Mouse (Mus musculus): ENCODE measurements around the gene Cdc42ep1. TPM values are rescaled to one million over a fixed set of nuclear protein-coding genes. Genes with fewer than 3 reads are reported as not detected.

Gene Cdc42ep1
- polyA plus RNA-seq, 1 experiment, result 0.04 TPM

DNA sequence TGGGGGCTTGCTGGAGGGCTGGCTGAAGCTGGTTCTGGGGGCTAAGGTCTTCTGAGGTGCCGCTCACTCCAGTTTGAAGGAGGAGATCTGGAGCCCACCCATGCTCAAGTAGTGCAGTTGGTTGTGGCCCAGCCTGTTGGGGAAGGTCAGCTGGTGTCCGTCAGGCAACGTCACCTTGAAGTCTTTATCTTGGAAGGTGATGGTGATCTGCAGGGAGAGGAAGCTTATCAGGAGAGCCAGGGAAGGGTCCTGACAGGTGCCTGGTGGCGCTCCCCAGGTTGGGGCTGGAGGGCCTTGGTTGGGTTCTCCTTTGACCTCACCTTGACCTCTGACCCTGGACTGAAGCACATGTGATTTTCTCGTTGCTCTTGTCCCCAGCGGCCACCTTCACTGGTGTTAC, 8.5 kb downstream of the Cdc42ep1 start:
- Histone ChIP-seq H3K9me3 (ENCODE audit: control insufficient read depth, low read length) (no peaks in the 10 kb centered on the region), H3K27me3 (ENCODE audit: control insufficient read depth) (peaks cover 13% of the 10 kb centered on the region), H3K36me3 (ENCODE audit: control insufficient read depth) (peaks cover 5% of the 10 kb centered on the region; the same call in 1 of the 2 replicates), H3K4me1 (ENCODE audit: control insufficient read depth) (peaks cover 35% of the 10 kb centered on the region), H3K4me3 (replicated peaks) (no peak overlapping the region)
- no peak for TF ChIP-seq TAL1 (IDR thresholded peaks at IDR 0.05; ENCODE audit: low read length)
- TF ChIP-seq GATA1 (IDR thresholded peaks at IDR 0.05; ENCODE audit: low read length), result no peak

DNA sequence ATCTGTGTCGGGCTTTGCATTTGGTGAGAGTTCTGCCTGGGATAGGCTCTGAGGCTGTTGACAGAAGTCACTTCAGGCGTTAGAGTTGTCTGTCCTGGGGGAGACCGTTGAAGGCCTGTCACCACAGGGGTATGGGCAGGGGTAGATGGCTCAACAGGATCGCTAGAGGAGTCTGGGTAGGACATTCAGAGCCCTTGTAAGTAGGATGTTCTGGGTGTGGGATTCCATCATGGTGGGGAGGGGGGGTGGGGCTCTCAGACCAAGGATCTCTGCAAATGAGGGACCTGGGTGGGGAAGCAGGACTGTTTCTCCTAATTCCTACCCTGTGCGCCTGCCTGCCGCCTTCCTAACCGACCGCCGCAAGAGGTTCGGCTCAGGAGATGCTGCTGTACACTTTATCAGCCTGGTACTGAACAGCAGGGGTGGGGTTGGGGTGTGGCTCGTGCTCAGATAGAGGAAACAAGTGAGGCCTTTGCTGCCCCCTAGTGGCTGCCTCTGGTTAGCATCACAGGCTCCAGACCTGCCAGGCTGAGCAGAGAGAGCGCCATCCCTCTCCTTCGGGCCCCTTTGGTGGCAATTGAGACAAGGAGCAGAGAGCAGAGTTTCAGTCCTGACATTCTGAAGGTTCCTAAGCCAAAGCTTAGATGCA, 9.2 kb downstream of the Cdc42ep1 start:
- Histone ChIP-seq H3K36me3 (ENCODE audit: control insufficient read depth) (peaks cover 5% of the 10 kb centered on the region; the same call in 1 of the 2 replicates), H3K4me1 (ENCODE audit: control insufficient read depth) (peaks cover 35% of the 10 kb centered on the region), H3K4me3 (replicated peaks) (no peak overlapping the region), H3K27me3 (ENCODE audit: control insufficient read depth) (peaks cover 13% of the 10 kb centered on the region), H3K9me3 (ENCODE audit: control insufficient read depth, low read length) (no peaks in the 10 kb centered on the region)
- 0 out of 2 replicates have a peak, but pooled peaks have one; percentile 15 for TF ChIP-seq GATA1 (IDR thresholded peaks at IDR 0.05; ENCODE audit: low read length)
- no peak for TF ChIP-seq TAL1 (IDR thresholded peaks at IDR 0.05; ENCODE audit: low read length)

DNA sequence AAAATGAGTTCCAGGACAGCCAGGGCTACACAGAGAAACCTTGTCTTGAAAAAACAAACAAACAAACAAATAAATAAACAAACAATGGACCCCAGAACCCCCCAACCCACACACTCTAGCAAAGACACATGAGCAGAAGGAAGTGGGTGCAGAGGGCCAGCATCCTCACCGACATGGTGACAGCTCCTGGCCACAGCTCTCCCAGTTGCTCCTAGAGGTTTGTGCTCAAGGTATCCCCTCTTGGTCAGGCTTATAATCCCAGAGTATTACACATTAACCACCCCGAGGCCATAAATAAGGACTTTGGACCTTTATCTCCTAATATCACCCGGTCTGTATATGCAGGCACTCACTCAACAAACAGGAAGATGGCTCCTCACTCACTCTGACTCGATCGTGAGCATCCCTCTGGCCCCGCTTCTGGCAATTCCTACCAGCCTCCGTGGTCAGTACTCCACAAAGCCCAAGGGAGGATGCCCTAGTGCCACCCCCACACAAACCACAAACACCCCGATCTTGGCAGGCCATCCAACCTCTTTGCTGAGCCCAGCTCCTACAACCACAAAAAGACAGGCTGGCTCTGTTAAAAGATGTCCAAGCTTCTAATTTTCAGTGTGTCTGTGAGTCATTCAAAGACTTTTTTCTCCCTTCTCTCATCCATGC, 13.0 kb downstream of the Cdc42ep1 start, which contains the start of gene Lgals2:
Gene Lgals2 (minus strand): TSS at position 227 of the 663 bp plus-strand sequence.
- H3K9me3 ChIP-seq (ENCODE audit: control insufficient read depth, low read length), result no peaks in the 10 kb centered on the region
- peaks cover 6% of the 10 kb centered on the region for H3K27me3 ChIP-seq (ENCODE audit: control insufficient read depth)
- no peak within 1 kb of the TSS for H3K4me3 ChIP-seq (replicated peaks)
- TF ChIP-seq GATA1 (IDR thresholded peaks at IDR 0.05; ENCODE audit: low read length) (no peak), TAL1 (IDR thresholded peaks at IDR 0.05; ENCODE audit: low read length) (no peak)
- H3K36me3 ChIP-seq (ENCODE audit: control insufficient read depth), result no peaks in the 10 kb centered on the region
- H3K4me1 ChIP-seq (ENCODE audit: control insufficient read depth), result peaks cover 29% of the 10 kb centered on the region

DNA sequence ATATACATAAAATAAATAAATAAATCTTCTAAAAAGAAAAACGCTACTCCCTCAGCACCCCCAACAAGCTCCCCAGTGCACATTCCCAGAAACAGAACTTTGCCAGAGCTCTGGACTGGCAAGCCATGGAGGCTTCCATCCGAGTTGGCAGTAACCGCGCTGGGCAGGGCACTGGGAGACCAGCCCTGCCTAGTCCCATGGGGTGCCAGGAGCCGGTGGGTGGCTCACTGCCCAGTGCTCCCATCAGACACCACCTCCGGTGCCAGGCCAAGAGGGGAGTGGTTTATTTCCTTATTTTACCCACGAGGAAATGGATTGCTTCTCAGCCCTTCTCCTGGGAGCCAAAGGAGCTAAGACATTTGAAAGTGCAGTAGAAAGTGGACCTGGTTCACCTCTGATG, 14.6 kb downstream of the Cdc42ep1 start:
- Histone ChIP-seq H3K4me3 (replicated peaks) (no peak overlapping the region), H3K27me3 (ENCODE audit: control insufficient read depth) (peaks cover 2% of the 10 kb centered on the region; the same call in 1 of the 2 replicates), H3K4me1 (ENCODE audit: control insufficient read depth) (peaks cover 15% of the 10 kb centered on the region), H3K36me3 (ENCODE audit: control insufficient read depth) (no peaks in the 10 kb centered on the region), H3K9me3 (ENCODE audit: control insufficient read depth, low read length) (no peaks in the 10 kb centered on the region)
- no peak for TF ChIP-seq TAL1 (IDR thresholded peaks at IDR 0.05; ENCODE audit: low read length)
- no peak for TF ChIP-seq GATA1 (IDR thresholded peaks at IDR 0.05; ENCODE audit: low read length)

DNA sequence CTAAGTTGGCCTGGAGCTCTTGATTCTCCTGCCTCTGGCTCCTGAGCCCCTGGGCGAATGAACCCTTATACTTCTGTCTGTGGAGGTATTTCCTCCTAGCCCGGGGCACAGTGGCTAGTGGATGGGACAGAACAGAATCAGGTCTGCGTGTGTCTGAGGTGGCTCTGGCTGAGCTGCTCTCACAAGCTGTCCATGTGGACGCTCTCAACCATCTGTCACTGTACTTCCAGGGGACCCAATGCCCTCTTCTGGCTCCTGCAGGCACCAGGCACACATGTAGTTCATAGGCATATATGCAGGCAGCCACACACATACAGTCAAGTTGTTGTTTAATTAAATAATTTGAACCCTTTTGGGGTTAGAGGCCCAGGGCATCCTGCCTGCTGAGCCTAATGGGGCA, 16.9 kb downstream of the Cdc42ep1 start:
- peaks cover 10% of the 10 kb centered on the region for H3K4me1 ChIP-seq (ENCODE audit: control insufficient read depth)
- H3K9me3 ChIP-seq (ENCODE audit: control insufficient read depth, low read length), result no peaks in the 10 kb centered on the region
- TF ChIP-seq TAL1 (IDR thresholded peaks at IDR 0.05; ENCODE audit: low read length) (no peak), GATA1 (IDR thresholded peaks at IDR 0.05; ENCODE audit: low read length) (no peak)
- no peaks in the 10 kb centered on the region for H3K36me3 ChIP-seq (ENCODE audit: control insufficient read depth)
- peaks cover 8% of the 10 kb centered on the region for H3K27me3 ChIP-seq (ENCODE audit: control insufficient read depth)
- no peak overlapping the region for H3K4me3 ChIP-seq (replicated peaks)

DNA sequence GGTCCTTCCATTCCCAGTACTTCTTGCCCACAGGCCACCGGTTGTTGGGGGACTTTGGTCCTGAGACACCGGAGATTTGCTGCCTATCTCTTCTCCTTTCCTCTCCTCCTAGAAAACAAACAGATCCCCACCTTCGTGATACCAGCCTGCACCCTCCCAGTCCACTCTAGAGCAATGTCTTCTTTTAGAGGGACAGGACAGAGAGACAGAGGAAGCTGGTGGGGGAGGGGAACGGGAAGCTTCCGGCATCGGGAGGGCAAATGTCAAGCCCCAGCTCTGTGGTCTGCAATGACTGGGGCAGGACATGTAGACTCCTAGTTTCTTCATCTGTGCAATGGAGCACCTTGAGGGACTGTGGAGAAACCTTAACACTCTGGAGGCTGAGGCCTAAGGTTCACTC, 17.3 kb downstream of the Cdc42ep1 start:
- Histone ChIP-seq H3K4me1 (ENCODE audit: control insufficient read depth) (peaks cover 10% of the 10 kb centered on the region), H3K27me3 (ENCODE audit: control insufficient read depth) (peaks cover 9% of the 10 kb centered on the region), H3K9me3 (ENCODE audit: control insufficient read depth, low read length) (no peaks in the 10 kb centered on the region), H3K36me3 (ENCODE audit: control insufficient read depth) (no peaks in the 10 kb centered on the region), H3K4me3 (replicated peaks) (no peak overlapping the region)
- TF ChIP-seq GATA1 (IDR thresholded peaks at IDR 0.05; ENCODE audit: low read length) (no peak), TAL1 (IDR thresholded peaks at IDR 0.05; ENCODE audit: low read length) (no peak)

DNA sequence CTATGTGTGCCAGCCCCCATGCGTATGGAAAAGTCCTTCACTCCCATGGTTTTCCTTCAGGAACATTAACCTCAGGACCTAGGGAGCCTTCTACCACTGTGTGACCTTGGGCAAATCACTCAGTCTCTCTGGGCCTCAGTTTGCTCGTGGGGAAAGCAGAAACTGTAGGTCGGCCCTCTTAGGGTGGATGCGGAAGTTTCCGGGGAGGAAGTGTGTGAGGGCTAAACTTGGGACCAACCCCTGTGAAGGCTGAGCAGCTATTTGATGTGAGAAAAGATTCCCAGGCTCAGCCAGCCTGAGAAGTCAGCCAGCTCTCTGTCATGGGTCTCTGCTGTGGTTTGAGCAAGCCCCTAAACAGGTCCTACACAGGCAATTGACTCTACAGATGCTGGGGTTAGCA, 19.9 kb downstream of the Cdc42ep1 start:
- no peak for TF ChIP-seq TAL1 (IDR thresholded peaks at IDR 0.05; ENCODE audit: low read length)
- no peak for TF ChIP-seq GATA1 (IDR thresholded peaks at IDR 0.05; ENCODE audit: low read length)
- Histone ChIP-seq H3K36me3 (ENCODE audit: control insufficient read depth) (no peaks in the 10 kb centered on the region), H3K4me3 (replicated peaks) (no peak overlapping the region), H3K9me3 (ENCODE audit: control insufficient read depth, low read length) (no peaks in the 10 kb centered on the region), H3K4me1 (ENCODE audit: control insufficient read depth) (peaks cover 6% of the 10 kb centered on the region), H3K27me3 (ENCODE audit: control insufficient read depth) (peaks cover 18% of the 10 kb centered on the region)

DNA sequence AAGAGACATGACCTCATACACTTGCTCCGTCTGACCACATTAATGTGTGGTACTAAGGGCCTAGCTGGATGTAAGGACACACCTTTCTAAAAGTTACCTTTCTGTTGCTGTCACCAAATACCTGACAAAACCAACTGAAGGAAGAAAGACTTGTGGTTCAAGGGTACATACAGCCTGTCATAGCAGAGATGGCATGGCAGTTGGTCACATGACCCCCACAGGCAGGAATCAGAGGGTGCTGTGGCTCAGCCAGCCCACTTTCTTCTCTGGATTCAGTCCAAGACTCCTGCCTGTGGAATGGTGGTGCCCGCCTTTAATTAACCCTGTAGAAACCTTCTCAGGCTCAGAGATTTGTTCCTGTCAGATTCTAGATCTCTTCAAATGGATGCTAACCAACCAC, 20.7 kb downstream of the Cdc42ep1 start:
- H3K36me3 ChIP-seq (ENCODE audit: control insufficient read depth), result no peaks in the 10 kb centered on the region
- H3K4me3 ChIP-seq (replicated peaks), result no peak overlapping the region
- peaks cover 6% of the 10 kb centered on the region for H3K4me1 ChIP-seq (ENCODE audit: control insufficient read depth)
- H3K9me3 ChIP-seq (ENCODE audit: control insufficient read depth, low read length), result no peaks in the 10 kb centered on the region
- H3K27me3 ChIP-seq (ENCODE audit: control insufficient read depth), result peaks cover 18% of the 10 kb centered on the region
- TF ChIP-seq TAL1 (IDR thresholded peaks at IDR 0.05; ENCODE audit: low read length) (no peak), GATA1 (IDR thresholded peaks at IDR 0.05; ENCODE audit: low read length) (no peak)

DNA sequence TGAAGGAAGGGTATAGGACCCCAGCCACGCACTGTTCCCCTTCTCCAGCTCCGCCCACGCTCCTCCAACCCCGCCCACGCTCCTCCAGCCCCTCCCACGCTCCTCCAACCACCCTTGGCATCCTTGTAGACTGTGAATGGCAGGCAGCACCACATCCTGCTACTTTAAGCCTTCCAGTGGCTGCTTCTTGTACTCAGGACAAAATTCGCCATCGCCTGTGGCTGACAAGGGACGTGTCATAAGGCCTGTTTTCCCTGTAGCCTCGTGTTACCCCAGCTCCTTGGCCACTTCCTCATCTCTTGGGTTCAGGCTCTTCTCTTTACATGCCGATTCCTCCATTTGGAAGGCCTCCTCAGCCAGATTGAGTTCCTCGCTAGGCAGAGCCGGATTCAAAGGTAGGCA, 21.4 kb downstream of the Cdc42ep1 start:
- Histone ChIP-seq H3K9me3 (ENCODE audit: control insufficient read depth, low read length) (no peaks in the 10 kb centered on the region), H3K36me3 (ENCODE audit: control insufficient read depth) (no peaks in the 10 kb centered on the region), H3K4me3 (replicated peaks) (no peak overlapping the region), H3K4me1 (ENCODE audit: control insufficient read depth) (peaks cover 6% of the 10 kb centered on the region), H3K27me3 (ENCODE audit: control insufficient read depth) (peaks cover 18% of the 10 kb centered on the region)
- TF ChIP-seq TAL1 (IDR thresholded peaks at IDR 0.05; ENCODE audit: low read length) (no peak), GATA1 (IDR thresholded peaks at IDR 0.05; ENCODE audit: low read length) (no peak)
